Mouse (Mus musculus): ENCODE data around the gene Catsperg1.

DNA sequence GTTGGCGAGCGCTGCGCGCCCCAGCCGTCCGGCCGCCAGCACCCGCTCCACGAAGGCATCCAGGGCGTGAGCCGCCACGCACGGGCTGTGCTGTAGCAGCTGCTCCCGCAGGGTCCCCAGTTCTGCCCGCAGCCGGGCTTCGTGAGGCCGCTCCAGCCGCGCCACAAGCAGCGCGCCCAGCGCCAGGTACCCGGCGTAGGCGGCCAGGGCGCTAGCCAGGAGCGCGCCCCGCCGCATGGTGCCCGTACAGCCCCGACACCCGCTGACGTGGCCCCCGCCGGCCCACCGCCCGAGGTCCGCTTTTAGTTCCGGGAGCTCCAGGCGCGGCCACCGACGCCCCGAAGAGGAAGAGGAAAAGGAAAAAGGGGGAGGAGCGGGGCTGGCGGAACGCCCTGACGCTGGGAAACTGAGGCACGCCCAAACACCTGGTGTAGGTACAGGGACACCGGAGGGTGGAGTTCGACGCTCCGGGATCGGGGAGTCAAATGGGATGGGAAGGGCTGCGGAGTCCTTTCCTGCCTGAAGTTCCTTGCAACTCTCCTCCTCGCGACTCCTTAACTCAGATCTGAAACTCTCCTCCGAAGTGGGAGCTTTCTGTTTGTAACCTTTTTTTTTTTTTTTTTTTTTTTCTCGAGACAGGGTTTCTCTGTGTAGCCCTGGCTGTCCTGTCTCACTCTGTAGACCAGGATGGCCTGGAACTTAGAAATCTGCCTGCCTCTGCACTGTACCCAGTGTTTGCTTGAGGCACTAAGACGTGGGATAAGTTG is 18.6 kb upstream of the Catsperg1 start, which contains the start of gene Kcnk6:
- TF ChIP-seq POLR2A (IDR thresholded peaks at IDR 0.05; ENCODE audit: low read depth, low read length) (no peak), CTCF (IDR thresholded peaks at IDR 0.05; ENCODE audit: borderline replicate concordance, insufficient read depth, low read length) (no peak)

All from embryonic fibroblast, embryonic 13.5 days (primary cell).